Mouse (Mus musculus) liver, embryonic 14.5 days (tissue): ENCODE data around the gene Sirt7. TPM values are rescaled to one million over a fixed set of nuclear protein-coding genes. Genes with fewer than 3 reads are reported as not detected.

Source experiments
- ATAC-seq: fragments of 200-750 bp; cut with Nextera tagmentation; 2 replicates; pipeline ENCODE4 v1.8.0; 2017; ENCODE audit warnings: moderate number of reproducible peaks, mild to moderate bottlenecking, moderate library complexity; ENCODE audit not compliant: insufficient read depth
- DNase-seq, 3 experiments: peaks; one replicate each; pipeline ENCODE4 v3.0.0-alpha.2; 2012 to 2013; ENCODE audit warnings: low read depth in 3 of 3, low spot score in 3 of 3
- H3K27ac ChIP-seq: fragments of 300-500 bp; sonication (generic); 2 replicates; pipeline ENCODE4 v1.5.1; 2014; ENCODE audit warnings: moderate library complexity, mild to moderate bottlenecking, control low read depth, inconsistent platforms
- H3K27me3 ChIP-seq: fragments of 300-500 bp; sonication (generic); 2 replicates; pipeline ENCODE4 v1.6.1; 2014; ENCODE audit warnings: mild to moderate bottlenecking, low read length, moderate library complexity; ENCODE audit not compliant: control insufficient read depth, insufficient read depth
- H3K36me3 ChIP-seq: fragments of 300-500 bp; sonication (generic); replicated peaks from 2 replicates; pipeline ENCODE4 v1.6.1; 2014; ENCODE audit warnings: low read depth; ENCODE audit not compliant: control insufficient read depth, insufficient read depth
- H3K4me1 ChIP-seq, 2 experiments: fragments of 200-500 bp in 1 of 2; fragments of 300-500 bp in 1 of 2; sonication (generic) in 1 of 2; replicated peaks; 2 replicates each; pipeline ENCODE4 v1.6.1; 2012 to 2014; ENCODE audit warnings: antibody characterized with exemption in 1 of 2, inconsistent platforms in 1 of 2, low read length in 1 of 2; ENCODE audit not compliant: control insufficient read depth in 2 of 2, insufficient read depth in 2 of 2
- H3K4me2 ChIP-seq: fragments of 300-500 bp; sonication (generic); 2 replicates; pipeline ENCODE4 v1.6.1; 2014; ENCODE audit warnings: low read depth, mild to moderate bottlenecking, control low read depth, moderate library complexity
- H3K4me3 ChIP-seq, 2 experiments: fragments of 200-500 bp in 1 of 2; fragments of 300-500 bp in 1 of 2; sonication (generic) in 1 of 2; 2 replicates each; pipeline ENCODE4 v1.5.1; 2012 to 2014; ENCODE audit warnings: low read depth in 2 of 2, low read length in 2 of 2, mild to moderate bottlenecking in 2 of 2, control low read depth in 1 of 2, inconsistent platforms in 1 of 2, moderate library complexity in 1 of 2; ENCODE audit not compliant: insufficient read depth in 1 of 2
- H3K9ac ChIP-seq: fragments of 300-500 bp; sonication (generic); replicated peaks from 2 replicates; pipeline ENCODE4 v1.6.1; 2014; ENCODE audit warnings: mild to moderate bottlenecking, control low read depth, moderate library complexity
- H3K9me3 ChIP-seq: fragments of 300-500 bp; sonication (generic); 2 replicates; pipeline ENCODE4 v1.6.1; 2016; ENCODE audit warnings: low read length, mixed read lengths; ENCODE audit not compliant: control insufficient read depth
- CTCF ChIP-seq: IDR thresholded peaks from 2 replicates; pipeline ENCODE4 v1.5.1; 2016; ENCODE audit warnings: antibody characterized with exemption, low read depth, control low read depth
- EP300 ChIP-seq: IDR thresholded peaks from 2 replicates; pipeline ENCODE4 v1.6.1; 2016; ENCODE audit warnings: antibody characterized with exemption, low read depth
- WGBS: fragments of 180-500 bp; shearing (Covaris S2); extraction: QIAGEN DNeasy Blood & Tissue Kit; methylation state at CpG from one replicate; pipeline ENCODE4 v1.1.7; 2014; ENCODE audit not compliant: insufficient replicate concordance; 5-methylcytosine and 5-hydroxymethylcytosine counted together
- polyA plus RNA-seq, 2 experiments: library from polyadenylated mRNA; depleted of rRNA in 1 of 2; stranded (reverse) in 1 of 2; unstranded in 1 of 2; fragments of >200 nt; fragmentation: Nextera tagmentation in 1 of 2; extraction: Ambion mirVana in 1 of 2; gene quantifications; 2 replicates each; pipeline versions ENCODE4 v1.2.1 to v1.2.3; 2012 to 2014

Sirt7 gene
- polyA plus RNA-seq, 2 experiments, result 22.0 to 30.8 TPM

DNA sequence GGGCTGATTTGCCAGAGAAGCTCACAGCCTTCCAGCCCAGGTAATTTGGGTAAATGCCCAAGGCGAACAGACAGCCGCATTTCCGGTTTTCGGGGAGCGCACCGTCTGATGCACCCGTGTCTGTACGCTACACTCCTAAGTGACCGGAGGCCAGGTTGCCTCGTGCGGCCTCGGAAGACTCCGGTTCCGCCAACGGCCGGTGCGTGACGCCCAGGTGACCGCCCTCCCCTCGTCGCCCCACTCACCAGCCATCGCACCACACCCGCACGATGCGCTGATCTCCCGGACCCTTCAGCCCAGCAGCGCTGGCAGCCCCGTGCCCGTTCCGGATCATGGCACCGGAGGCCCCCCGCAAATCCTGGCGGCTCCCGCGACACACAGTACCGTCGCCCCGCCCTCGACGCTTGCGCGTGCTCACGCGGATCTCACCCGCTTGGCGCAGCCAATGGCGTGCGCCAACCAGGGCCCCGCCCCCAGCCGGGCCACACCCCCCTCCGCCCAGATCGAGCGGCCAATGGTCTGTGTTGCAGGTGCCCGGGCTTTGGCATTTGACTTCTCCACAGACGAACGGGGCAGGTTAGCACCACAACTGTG, 7.4 kb downstream of the Sirt7 start, which contains the start of gene Pcyt2:
Gene Pcyt2, minus strand, starts transcription at position 418 of the 594 bp plus-strand sequence.
- TF ChIP-seq EP300 (peak; percentile 31; the same call in 1 of the 2 replicates), CTCF (no peak)
- Histone ChIP-seq H3K4me2 (peak within 1 kb of the TSS; percentile 96), H3K9ac (peak within 1 kb of the TSS; percentile 82), H3K36me3 (peaks cover 46% of the 10 kb centered on the region), H3K27me3 (no peaks in the 10 kb centered on the region), H3K27ac (peak within 1 kb of the TSS; percentile 87), H3K9me3 (no peaks in the 10 kb centered on the region), H3K4me3 (peak within 1 kb of the TSS; percentile 74 to 90), H3K4me1 (peaks cover 13 to 16% of the 10 kb centered on the region in 2 experiments)
- DNase-seq (peak; percentile 85 to 88 (median 87)), ATAC-seq (peak; percentile 93)
- under 1% methylated on average over 56 of the region's 56 CpGs for WGBS

GRCm38 (mm10) chr11:120616617-120617294, 8.3 kb downstream of the Sirt7 start:
- peak; percentile 16; the same call in 1 of the 2 replicates for ATAC-seq
- no peaks in the 10 kb centered on the region for H3K27me3 ChIP-seq
- 26% methylated on average over 4 of the region's 4 CpGs for WGBS
- peaks cover 13 to 16% of the 10 kb centered on the region in 2 experiments for H3K4me1 ChIP-seq
- H3K36me3 ChIP-seq, result peaks cover 43% of the 10 kb centered on the region
- H3K9ac ChIP-seq, result peak overlapping the region; percentile 82
- TF ChIP-seq EP300 (no peak), CTCF (no peak)
- peak overlapping the region; percentile 96 for H3K4me2 ChIP-seq
- no peak for DNase-seq
- H3K4me3 ChIP-seq, result peak overlapping the region; percentile 74 to 90
- H3K27ac ChIP-seq, result peak overlapping the region; percentile 87
- H3K9me3 ChIP-seq, result no peaks in the 10 kb centered on the region

DNA sequence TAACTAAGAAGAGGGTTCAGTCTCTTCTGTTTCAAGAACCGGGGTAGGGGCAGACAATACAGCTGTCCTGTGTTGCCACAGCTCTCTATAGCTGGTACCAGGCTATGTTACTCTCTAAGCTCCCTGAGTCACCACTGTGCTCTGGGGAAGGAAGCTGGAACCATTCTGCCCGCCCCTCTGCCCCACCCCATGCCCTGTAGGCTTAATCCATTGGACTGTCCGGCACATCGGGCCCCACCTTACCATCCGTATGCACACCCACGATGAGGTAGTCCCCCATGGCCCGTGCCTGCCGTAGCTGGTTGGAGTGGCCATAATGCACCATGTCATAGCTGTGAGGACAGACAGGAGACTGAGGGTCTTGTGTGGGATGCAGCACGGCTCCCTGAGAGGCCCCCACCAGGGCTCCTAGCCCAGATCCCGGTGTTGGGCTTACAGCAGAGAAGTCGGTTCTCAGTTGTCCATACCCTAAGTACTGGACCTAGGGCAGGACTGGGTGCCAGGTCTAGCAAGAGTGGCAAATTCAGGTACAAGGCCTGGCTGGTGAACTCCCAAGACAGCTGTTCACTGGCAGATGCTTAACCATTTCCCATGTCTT, 9.3 kb downstream of the Sirt7 start:
- Histone ChIP-seq H3K4me3 (no peak overlapping the region), H3K36me3 (peaks cover 34% of the 10 kb centered on the region), H3K9ac (no peak overlapping the region), H3K4me2 (peak overlapping the region; percentile 96), H3K9me3 (no peaks in the 10 kb centered on the region), H3K27ac (no peak overlapping the region), H3K27me3 (no peaks in the 10 kb centered on the region), H3K4me1 (peaks cover 13 to 16% of the 10 kb centered on the region in 2 experiments)
- WGBS, result 84% methylated on average over 11 of the region's 11 CpGs
- DNase-seq, result no peak
- no peak for ATAC-seq
- TF ChIP-seq CTCF, result no peak
- TF ChIP-seq EP300, result no peak

DNA sequence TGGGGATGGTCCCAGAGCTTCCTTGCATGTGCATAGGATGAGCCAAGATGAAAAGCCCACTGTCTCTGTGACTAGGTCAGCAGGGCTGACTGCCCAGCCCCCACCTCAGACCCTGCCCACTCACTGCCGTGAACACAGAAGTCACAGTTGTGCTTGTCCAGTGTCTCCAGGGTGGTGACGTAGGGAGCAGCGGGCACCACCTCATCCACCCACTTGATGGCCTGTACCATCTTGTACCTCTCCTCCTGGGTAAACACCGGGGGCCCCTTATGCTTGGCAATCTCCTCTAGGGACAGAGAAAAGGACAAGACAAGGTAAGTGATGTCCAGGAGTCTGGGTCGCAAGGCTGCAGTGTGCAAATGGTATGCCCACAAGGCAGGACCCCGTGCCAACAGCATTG, 9.9 kb downstream of the Sirt7 start:
- no peak overlapping the region for H3K4me2 ChIP-seq
- TF ChIP-seq EP300 (no peak), CTCF (no peak)
- no peak for ATAC-seq
- peaks cover 13 to 16% of the 10 kb centered on the region in 2 experiments for H3K4me1 ChIP-seq
- no peaks in the 10 kb centered on the region for H3K27me3 ChIP-seq
- no peaks in the 10 kb centered on the region for H3K9me3 ChIP-seq
- no peak overlapping the region for H3K4me3 ChIP-seq
- 75% methylated on average over 6 of the region's 6 CpGs for WGBS
- peaks cover 31% of the 10 kb centered on the region for H3K36me3 ChIP-seq
- no peak overlapping the region for H3K27ac ChIP-seq
- DNase-seq, result no peak
- no peak overlapping the region for H3K9ac ChIP-seq

- H3K9ac ChIP-seq, result no peak overlapping the region
- no peaks in the 10 kb centered on the region for H3K9me3 ChIP-seq
- no peak for TF ChIP-seq CTCF
- TF ChIP-seq EP300, result no peak
- WGBS, result 82% methylated on average over 8 of the region's 8 CpGs
- H3K4me1 ChIP-seq, result peaks cover 17 to 20% of the 10 kb centered on the region in 2 experiments
- peaks cover 22% of the 10 kb centered on the region for H3K36me3 ChIP-seq
- no peaks in the 10 kb centered on the region; the same call in 1 of the 2 replicates for H3K27me3 ChIP-seq
- no peak overlapping the region for H3K4me3 ChIP-seq
- DNase-seq, result no peak
- H3K4me2 ChIP-seq, result no peak overlapping the region
- ATAC-seq, result no peak
- H3K27ac ChIP-seq, result no peak overlapping the region
These were observed 11.1 kb downstream of the Sirt7 start for GRCm38 (mm10) chr11:120613976-120614375.
